Mouse (Mus musculus) Muller cell, postnatal 12 days (primary cell): ENCODE measurements at regions not wholly inside any gene's neighbourhood (a gene's known extent, or its start where the extent isn't known, plus 50 kb on each side); places are given as distances from the start of the nearest gene placed in this dataset.
"Not testable (repeated sequence)": the region's sequence is repeated elsewhere in the genome, so short reads cannot be mapped to it uniquely, and the experiment has no call there.

ENCODE experiments used
- DNase-seq: peaks from one replicate; pipeline ENCODE4 v3.0.0-alpha.2; 2015; ENCODE audit errors: inconsistent ontology term

- DNase-seq = peak; percentile 4
Measured at GRCm38 (mm10) chr14:45806726-45807280, 148.9 kb upstream of the Ddhd1 start.

DNA sequence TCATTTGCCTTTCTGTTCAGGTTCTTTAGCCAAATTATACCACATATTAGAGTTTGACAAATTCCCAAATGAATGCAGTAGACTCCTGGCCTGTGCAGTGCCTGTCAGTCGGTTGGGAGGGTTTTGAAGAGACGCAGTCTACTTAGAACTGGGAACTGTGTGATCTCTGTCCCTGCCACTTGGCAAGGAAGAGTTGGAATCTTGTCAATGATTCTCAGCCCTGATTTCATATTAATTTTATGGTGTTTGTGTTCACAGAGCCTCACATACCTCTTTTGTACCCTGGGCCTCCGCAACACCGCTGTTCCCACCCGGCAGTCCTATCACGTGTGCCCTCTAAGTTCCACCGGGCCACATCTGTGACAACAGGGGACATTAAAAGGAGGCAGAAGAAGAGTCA is 149.8 kb upstream of the Ddhd1 start:
- no peak for DNase-seq

GRCm38 (mm10) chr14:45809491-45809890 is 151.5 kb upstream of the Ddhd1 start:
- no peak for DNase-seq

DNA sequence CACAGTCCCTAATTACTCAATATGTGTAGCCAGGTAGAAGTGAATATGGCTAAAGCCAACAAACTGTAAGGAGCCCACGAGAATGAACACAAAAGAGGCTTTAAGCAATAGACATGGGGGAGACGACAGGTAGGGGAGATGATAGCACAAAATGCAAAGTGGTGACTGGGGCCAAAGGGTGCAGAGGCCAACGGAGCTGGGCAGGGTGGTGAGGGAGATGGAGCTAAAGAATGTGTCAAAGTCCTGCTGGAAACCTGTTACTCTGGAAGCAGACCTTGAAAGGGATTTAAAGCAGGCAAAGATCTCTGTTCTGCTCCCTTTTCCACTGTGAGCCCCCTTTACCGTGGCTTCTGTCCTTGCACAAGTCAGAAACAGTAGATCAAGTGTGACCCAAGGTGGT is 152.2 kb upstream of the Ddhd1 start:
- no peak for DNase-seq

DNA sequence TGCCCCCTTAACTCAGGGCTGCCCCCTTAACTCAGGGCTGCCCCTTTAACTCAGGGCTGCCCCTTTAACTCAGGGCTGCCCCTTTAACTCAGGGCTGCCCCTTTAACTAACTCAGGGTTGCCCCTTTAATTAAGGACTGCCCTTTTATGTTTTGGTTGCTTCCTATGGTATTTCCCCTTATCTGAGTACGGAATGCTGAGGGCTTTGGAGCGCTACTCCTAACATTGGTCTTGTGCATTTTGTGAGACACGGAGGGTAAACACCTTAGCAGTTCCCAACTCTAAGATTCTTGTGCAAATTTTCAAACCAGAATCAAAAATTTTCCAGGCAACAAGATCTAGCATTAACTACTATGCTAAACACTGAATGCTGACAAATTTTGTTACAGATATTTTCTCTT is 152.7 kb upstream of the Ddhd1 start:
- no peak for DNase-seq

DNA sequence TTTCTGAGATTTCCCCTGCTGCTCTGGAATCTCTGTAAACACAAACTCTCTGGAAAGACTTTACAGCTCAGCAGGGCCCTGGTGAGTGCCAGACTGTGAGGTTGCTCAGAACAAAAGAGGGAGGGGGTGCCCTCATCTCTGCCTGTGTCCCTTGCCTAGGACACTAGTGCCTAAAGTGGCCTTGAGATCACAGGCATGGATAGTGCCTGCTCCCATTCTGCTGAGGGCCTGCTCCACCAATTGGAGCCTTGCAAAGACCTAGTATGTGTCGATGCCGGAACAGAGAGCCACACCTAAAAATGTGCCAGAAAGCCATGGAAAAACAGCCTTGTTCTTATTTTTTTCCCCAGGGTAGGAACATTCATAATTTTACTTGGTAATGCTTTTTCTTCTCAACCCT is 157.7 kb upstream of the Ddhd1 start:
- peak; percentile 37 for DNase-seq

DNA sequence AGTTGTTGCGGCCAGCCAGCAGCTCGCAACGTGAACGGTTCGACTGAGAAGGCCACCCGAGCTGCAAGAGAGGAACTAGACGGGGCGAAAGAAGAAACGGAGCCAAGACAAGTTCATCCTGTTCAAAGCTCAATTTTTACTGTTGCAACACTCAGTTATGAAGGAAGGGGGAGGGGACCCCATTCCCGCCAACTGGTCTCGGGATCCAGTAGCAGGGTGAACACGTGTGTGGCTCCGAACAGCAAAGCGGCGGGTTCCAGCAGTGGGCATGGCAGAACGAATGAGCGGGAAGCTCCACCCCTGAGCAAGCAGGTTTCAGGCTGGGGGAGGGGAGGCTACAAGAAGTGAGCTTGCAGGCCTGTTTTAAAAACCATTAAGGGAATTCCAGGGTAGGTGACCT is 158.7 kb upstream of the Ddhd1 start:
- not testable (repeated sequence) for DNase-seq

- no peak for DNase-seq
Measured at GRCm38 (mm10) chr14:45817756-45818155, 159.8 kb upstream of the Ddhd1 start.

- no peak for DNase-seq
Measured at GRCm38 (mm10) chr14:45824601-45825000, 166.7 kb upstream of the Ddhd1 start.

DNA sequence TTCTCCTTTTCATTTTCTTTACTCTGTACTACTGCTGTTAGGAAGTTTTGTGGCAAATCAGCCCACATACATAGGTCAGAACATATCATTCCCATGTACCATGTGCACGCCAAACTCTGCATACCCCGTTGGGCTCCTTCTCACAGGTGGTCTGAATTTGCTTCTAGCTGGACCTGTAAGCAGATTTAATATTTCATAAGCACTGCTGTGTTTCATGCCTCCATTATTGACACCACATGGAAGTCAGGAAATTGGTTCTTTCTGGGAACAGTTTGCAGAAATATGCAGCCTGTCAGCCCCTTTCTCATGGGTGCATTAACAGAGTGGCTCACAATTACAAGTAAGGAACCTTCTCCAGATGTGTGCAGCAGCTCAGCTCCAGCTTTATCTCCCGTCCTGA is 168.1 kb upstream of the Ddhd1 start:
- no peak for DNase-seq

DNA sequence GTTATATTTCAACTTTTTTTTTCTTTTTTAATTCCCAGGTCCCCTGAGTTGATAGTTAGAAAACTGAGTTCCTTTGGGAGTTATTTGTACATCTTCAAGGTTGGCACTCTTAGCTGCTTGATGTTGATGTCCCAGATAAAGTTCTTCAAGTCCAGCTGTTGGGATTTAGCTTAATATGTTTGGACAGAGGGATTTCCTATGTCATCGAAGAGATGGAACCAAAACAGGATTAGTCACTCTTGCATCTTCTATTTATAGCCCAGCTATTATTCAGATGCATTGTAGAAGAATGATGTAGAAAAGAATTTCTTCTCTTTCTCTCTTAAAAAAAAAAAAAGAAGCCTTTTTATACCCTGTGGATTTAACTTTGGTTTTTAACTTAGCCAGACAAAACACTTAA is 169.2 kb upstream of the Ddhd1 start:
- DNase-seq = peak; percentile 40

DNA sequence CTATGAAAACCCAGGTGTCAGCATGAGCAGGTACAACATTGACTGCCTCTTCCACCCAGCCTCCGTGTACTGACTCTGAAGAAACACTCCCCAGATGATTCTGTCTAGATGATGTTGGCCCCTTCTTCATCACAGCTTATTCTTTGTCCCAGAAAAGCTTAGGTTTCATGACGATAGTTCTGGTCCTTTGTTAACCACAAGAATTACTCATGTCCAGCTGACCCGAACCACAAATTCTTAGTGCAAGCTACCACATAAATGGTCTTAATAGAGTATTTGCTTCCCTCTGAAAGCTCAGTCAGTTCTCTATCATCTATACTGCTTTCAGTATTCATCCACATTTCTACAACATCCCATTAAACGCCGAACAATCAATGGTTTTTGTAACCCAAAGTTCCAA is 172.5 kb upstream of the Ddhd1 start:
- DNase-seq = peak; percentile 32

DNA sequence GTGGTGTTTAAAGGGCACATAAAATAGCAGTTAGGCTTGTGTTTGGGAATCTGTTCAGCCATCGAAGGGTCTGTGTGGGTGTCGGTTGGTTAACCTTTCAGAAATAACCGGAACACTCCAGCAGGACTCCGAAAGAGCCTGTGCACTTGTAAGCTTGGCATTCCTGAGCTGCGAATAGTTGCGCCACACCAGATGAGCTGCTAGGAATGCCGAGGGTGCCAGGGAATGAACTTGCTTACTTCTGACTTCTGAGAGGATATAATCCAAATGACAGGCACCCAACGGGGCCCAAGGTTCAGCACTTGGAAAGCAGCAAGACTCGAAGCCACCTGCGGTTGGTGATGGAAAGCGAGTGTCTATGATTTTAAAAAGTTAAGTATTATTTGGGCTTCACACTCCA is 179.1 kb upstream of the Ddhd1 start:
- DNase-seq = peak; percentile 43

- no peak for DNase-seq
Measured at GRCm38 (mm10) chr14:45843829-45844228, 185.9 kb upstream of the Ddhd1 start.

DNA sequence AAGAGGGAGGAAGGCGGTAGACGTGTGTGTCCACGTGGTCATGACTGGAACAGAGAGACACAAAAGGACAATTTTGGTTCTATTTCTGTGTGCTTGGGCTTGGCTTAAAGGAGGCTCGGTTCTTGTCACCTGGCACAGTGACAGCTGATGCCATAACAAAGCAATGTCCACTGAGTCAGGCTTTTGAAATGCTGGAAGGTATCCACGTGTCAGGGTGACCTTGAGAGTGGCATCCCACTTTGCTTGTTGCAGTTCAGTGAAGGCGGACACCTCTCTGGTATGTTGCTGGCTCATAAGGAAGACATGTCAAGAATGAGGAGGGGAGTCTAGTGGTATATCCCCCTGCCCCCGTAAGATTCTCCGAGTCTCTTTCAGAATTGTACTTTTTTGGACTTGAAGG is 192.6 kb upstream of the Ddhd1 start:
- DNase-seq = peak; percentile 90

- DNase-seq = peak; percentile 37
Measured at GRCm38 (mm10) chr14:45878428-45878827, 220.5 kb upstream of the Ddhd1 start.

DNA sequence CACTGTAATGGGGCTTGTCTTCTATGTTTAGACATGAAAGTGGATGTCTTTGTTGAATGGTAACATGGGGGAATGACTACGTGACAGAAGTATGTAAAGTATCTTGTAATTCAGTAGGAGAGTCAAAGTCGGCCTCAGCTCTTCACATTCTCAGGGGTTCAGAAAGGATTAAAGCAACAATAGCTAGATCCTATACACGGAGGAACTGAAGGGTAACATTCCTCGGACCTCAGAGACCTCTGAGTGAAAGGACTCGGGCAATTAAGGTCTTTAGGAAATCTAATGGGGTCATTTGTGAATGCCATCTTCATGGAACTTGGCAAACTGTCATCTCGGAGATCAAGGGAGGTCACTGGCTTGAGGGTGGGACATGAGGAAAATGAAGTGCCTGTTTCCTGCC is 262.8 kb upstream of the Ddhd1 start:
- DNase-seq = peak; percentile 87

- no peak for DNase-seq
Measured at GRCm38 (mm10) chr14:45943581-45943980, 285.6 kb upstream of the Ddhd1 start.

DNA sequence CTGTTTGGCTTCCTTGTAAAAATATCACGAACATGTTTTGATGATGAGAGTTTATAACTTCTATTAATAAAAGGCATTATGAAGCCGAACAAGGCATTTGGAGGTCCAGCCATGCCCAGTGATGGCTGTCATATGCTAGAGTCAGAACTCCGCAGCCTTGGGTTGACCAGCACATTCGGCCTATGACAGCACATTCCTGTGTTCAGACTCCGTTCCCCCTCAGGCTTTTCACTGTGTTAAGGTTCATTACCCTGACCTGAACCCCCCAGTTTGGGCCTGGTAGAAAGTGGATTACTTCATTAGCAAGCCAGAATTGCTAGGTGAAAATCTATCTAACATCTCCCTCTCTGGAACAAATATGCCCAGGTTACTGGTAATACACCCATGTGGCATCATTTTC is 286.2 kb upstream of the Ddhd1 start:
- no peak for DNase-seq

DNA sequence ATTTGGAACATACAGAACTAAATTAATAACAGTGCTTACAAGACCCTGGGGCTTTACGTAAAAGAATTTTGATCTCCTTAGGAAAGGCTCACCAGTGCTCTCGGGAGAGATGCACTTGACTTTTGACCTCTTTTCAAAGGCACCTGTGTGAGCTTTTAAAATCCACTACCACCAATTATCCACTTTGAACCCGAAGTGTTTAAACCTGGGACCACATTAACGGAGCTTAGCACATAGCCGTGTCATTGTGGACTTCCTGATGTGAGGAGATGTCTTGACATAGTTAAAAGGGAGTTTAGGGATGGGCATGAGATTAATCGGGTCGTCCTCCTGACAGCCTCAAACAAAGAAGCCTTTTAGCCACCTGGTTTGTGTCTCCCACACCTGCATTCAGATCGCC is 286.6 kb upstream of the Ddhd1 start:
- no peak for DNase-seq

- DNase-seq = no peak
Measured at GRCm38 (mm10) chr14:45956624-45957023, 298.7 kb upstream of the Ddhd1 start.

GRCm38 (mm10) chr14:45962474-45962873 is 304.5 kb upstream of the Ddhd1 start:
- no peak for DNase-seq

DNA sequence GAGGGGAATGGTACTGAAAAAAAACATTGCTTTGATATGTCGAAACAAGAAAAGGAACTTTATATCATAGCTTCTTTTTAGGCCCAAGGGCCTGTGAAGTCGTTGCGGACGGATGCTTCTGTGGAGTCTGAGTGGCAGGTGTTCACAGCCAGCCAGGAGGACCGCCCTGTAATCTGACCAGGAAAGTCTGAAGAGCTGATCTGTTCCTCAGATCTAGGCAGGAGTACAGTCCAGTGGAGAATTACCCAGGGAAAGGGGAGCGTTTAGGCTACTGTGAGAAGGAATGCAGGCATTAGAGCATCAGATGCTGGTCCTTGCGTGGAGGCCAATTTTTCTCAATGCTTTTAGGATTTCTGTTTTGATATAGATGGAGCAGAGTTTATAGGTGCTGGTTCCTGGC is 306.1 kb upstream of the Ddhd1 start:
- no peak for DNase-seq

GRCm38 (mm10) chr14:45983206-45983857 is 325.4 kb upstream of the Ddhd1 start:
- DNase-seq = no peak
